Mouse (Mus musculus): ENCODE results near the gene Ctsc.

Ctsc gene

DNA sequence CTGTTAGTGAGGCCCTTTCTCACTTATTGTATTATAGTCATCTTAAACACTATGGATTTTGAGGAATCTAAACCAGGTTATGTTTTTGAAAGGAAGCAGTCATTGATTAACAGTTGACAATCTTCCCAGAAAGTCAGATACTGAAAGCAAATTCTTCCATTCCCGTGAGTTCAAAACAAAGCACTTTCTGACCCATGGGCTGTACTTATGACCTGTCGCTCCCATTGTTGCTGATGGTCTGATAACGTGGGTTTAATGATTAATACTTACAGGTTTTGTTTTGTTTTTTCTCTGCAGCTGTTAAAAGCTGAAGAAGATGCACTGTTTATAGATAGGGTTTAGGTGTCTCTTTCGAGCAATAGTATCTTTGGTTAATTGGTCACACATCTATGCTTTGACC is 27.9 kb downstream of the Ctsc start:
- no peak for DNase-seq

DNA sequence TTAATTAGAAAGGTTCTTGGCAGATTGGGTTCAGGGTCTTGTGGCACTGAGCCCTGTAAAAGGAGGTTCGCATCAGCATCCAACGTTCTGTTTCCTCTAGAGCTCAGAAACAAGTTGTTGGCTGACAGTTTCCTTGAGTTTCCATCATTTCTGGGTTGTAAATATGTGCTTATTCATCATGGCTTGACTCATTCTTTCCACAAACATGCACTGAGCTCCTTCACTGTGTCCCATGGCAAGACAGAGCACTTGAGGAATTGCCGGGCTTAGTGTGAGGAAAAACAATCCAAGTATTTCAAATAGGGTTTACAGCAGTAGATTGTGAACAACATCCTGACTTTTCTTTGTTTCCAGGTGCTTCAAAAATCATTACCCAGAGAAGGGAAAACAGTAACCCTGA is 28.8 kb downstream of the Ctsc start:
- DNase-seq = no peak

DNA sequence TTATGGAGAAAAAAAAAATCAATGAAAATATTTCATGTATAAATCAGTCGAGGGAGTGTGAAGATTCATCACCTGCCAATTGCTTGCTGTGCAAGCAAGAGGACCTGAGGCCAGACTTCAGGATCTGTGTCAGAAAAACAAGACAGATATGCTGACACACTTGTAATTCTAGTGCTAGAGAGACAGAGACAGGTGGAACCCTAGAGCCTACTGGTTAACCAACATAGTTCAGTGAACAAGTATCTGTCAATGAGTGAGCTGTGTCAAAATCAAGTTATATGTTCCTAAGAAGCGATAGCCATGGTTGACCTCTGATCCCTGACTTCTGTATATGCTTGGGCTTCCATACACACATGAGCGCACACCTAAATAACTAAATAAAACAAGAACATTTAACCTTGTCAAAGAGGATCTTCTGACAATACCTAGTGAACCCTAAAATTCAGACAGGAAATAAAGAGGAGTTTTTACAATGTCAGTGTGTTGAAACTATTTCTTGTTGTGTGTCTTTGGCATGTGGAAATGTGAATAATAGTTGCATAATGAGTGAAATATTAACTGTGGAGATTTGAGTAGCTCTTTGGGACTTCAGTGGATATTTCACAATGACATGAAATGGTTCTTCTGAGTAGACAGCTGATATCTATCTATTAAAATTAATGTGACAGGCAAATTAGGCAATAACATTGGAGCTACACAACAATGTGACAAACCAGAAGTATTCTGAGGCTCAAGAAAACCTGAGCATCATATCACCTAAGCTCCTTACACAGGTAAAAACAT is 32.7 kb downstream of the Ctsc start:
- DNase-seq = no peak

DNA sequence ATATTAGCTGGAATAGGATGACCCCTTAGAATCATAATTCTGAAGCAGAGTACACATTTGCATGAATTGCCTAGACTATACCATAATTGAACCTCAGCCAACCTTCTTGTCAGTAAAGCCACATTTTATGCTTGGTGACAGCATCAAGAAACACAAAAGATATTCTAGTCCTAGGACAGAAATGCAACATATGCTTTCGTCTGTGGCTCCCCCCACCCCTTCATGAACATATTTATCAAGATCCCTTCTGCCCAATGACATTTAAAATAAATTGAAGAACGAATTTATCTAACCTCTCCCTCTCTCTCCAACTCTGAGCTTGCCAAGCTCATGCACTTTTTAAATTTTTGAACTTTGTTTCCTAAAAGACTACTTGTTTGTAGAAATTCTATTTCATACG is 38.5 kb downstream of the Ctsc start:
- DNase-seq = no peak

DNA sequence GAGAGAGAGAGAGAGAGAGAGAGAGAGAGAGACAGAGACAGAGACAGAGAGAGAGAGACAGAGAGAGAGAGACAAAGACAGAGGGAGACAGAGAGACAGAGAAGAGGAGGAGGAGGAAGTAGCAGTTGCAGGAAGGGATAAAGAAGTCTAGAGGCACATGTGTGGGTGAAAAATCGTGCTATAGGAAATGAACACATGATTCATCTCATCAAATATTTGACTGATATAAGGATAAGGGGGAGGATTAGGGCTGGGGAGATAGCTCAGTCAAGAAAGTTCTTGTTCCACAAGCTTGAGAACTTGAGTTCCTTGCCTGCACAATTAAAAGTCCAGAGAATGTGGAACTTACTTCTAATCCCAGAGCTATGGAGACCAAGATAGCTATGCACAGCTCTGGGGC is 40.6 kb downstream of the Ctsc start:
- no peak for DNase-seq

DNA sequence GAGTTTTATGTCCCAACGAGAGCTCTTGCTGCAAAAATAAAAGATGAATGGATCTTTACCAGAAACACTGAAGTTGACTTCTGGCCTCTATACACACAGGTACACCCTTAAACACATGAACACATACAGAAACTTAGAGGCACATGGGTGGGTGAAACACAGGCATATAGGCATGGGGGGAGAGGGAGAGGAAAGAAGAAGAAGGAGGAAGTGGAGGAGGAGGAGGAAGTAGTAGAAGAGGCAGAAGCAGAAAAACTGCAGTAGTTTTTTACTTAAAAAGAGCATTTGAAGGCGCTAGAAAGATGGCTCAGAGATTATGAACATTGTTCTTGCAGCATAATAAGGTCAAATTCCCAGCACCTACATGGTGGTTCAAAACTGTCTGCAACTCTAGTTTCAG is 41.0 kb downstream of the Ctsc start:
- no peak for DNase-seq

DNA sequence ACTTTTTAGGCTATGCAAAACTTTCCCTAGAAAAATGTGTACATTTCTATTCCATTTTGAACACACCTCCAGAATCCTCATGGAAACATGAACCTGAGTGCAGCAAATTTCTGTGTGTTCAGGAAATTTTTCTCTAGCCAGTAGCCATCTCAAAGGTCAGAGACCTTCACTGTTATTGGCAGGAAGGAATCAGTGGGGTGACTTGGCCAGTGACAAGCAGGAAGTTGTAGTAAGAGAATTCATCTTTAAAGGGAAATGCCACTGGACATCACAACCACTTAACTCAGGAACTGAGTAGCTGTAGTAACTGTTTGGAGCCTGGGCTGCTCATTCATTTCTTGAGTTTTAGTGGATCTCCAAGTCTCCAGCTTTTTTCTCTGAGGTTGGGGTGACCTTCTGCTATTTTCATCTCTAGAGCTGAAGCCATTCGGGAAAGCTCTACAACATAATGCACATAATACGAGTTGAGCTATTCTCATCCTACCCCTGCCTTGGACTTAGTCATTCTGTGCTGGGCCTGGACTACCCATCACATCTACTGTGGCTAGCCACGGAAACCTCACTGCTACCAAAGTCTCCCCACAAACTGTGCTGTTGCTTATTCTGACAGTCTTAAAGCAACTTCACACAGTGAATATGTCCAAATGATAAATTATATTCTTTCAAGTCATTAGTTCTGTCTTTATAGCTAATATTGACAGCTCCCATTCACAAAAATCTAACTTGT is 41.7 kb downstream of the Ctsc start:
- no peak for DNase-seq

DNA sequence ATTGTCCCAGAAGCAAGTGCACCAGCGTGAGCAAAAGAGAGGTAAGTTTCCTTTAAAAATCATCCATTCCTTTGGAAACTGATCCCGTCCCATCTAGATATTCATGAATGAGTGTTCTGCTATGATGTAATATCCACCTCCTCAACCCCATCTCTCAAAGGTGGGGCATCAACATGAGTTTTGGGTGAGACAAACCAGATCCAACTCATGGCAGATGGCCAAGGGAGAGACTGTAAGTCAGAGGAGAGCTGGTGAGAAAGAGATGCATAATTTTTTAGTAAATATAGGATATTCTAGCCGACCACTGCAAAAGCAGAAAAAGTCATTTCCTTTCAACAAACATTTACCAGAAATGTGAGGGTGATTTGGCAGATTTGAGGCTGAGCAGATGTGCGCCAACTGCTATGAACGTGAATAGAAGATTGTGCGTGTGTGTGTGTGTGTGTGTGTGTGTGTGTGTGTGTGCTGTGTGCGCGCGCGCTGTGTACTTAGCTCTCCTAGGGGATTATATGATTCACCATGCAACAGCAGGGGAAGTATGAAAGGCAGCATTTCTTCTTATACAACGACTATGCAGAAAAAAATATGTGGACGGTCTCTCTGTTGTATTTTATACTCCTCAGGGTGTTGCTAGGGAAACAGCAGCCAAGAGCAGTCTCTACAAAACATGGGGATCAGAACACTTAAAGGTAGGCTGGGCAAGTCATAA is 42.9 kb downstream of the Ctsc start:
- DNase-seq = peak in 1 of 2 experiments; percentile 8

DNA sequence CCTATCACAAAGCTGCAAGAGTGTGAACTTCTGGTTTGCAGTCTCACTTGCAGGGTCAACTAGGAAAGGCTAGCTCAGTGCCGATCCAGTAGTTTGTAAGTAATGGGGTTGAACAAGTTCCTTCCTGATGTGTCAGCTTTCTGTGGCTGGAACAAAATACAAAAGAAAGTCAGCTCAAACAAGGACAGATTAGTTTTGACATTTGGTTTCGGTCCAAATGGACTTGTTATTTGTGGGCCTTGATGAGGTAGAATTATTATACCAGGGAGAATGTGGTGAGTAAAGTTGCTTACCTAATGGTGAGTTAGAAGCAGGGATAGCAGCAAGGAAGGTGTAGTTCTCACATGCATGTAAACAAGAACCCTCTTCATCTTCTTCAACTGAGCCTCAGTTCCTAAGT is 44.5 kb downstream of the Ctsc start:
- no peak for DNase-seq

DNA sequence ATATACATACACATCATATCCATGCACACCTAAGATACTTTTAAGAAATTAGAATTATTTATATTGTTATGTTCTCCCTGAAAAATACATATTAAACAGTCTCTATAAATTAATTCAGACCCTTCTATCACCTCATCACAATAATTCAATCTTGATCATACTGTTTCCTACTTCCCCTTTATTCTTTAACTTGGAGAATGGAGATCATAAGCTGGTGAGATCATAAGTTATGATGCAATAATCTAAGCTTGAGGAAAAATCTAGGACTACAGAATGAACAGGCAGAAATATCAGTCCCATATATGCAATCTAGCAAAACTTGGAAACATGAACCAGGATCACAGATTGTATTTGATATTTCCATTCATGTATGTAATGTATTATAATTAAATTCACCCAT is 49.6 kb downstream of the Ctsc start:
- no peak for DNase-seq

DNA sequence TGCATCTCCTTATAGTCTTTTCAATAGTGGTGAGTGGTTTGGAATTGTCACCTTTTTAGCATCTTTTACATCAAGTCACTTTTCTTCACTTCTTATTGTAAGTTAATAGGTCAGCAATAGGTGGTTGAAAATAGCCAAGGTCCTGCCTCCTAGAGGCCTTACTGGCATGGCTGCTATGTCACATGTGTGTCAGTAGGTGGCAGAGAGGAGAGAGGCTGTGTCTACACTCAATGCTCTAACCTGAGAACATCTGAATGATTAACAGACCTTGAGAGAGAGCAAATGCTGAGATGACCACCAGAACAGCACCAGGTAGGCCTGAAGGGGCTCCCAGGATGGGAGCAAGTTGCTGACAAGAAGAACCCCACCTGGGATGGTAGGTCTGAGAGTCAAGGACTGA is 65.9 kb downstream of the Ctsc start:
- DNase-seq = peak; percentile 7 to 15

DNA sequence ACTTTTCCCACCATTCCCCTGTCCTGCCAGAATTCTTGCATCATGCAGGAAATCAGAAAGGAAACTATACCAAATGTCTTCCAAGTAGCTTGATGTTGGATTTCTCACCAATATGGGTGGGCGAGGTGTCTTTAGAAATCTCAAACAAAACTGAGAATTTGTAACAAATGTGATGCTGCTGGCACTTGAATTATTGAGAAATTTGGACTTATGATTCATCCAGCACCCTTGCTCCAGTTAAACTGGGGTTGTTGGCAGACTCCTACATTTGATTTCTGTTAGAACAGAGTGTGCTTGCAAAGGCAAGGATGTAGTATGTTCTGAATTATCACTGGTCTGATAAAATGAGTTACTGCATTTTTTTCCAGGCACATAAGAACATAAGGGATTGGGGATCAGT is 68.2 kb downstream of the Ctsc start:
- no peak for DNase-seq

DNA sequence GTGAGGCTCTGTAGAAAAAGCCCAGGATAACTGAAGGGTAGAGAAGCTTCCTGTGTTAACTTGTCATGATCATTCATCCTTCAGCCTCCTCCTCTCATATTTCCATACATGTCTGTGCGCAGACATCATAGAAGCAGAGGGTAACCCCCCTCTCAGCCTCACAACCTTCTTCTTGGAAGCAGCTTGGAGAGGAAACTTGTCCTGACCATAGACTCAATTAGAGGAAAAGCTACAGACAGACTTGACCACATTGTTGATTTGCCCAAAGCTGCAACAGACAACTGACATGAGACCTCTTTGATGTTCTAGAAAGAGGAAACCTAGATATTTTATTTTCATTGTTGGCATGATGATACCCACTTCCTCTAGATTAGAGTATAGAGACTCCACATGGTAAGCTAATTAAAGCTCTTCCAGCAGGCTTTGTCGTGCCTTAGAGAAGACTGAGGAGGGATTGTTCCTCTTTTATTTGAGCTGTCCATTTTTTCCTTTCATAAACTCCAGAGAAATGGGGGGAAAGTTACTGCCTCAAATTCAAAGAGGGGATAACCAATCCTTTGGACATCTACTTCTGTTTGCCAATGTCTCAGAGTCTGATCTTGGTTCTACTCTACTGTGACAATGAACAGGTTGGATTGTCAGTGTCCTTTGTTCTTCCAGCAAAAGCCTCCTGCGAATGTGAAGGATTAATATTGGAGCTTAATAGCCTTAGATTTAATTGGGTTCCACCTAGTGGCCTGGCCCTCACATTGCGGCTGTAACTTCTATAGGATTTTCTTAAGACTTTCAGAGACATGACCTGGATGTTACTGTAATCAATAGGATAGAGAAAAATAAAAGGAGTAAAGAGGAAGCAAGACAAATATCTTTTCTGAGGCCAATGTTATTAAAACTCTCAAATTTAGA is 79.2 kb downstream of the Ctsc start:
- DNase-seq = peak in 1 of 2 experiments; percentile 6

DNA sequence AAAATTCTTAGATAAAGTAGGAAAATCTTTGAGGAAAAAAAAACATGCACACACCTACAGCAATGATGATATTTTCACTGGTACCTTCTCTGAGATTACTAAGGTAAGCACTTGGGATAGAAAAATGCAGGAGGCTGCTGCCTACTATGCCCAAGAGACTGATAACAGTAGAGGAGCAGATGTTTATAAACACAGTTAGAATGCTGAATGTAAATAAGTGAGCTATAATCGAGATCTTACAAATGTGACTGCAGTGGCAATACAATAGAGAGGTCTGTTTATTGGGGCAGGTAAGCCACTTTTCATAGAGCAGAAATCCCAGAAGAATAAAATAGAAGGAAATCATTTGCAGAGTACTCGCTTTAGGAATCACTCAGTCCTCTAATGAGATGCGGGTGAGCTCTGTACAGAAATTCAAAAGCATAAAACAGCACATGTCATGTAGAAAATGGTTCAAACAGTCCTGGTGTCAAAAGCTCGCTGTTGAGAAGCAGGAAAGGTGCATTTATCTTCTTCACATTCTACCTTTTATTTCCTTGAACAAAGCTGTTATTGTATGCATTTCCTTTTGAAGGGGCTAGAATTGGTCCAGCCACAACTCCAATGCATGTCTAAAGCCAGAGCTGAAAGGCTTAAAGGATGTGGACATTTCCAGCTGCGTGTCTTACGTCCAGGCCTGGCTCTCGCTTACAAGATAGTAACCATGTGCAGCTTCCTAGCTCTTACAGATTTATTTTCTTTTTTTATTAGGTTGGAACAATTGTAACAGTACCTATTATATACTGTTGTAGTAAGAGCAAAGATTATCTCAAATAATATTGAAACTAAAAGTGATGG is 80.4 kb downstream of the Ctsc start:
- no peak for DNase-seq
